Mouse (Mus musculus) cerebellum, adult 2 months (tissue): ENCODE measurements at regions not wholly inside any gene's neighbourhood (a gene's known extent, or its start where the extent isn't known, plus 50 kb on each side); places are given as distances from the start of the nearest gene placed in this dataset.

ENCODE experiments used
- CTCF ChIP-seq: fragments of 200-500 bp; IDR thresholded peaks from 2 replicates; pipeline ENCODE4 v1.5.1; 2011; ENCODE audit warnings: low read depth, mild to moderate bottlenecking, control low read depth, low read length, moderate library complexity, borderline replicate concordance; ENCODE audit not compliant: insufficient read depth
- POLR2A ChIP-seq: fragments of 200-500 bp; IDR thresholded peaks from 2 replicates; pipeline ENCODE4 v1.6.1; 2011; ENCODE audit warnings: low read length, control low read depth, borderline replicate concordance; ENCODE audit not compliant: insufficient read depth

DNA sequence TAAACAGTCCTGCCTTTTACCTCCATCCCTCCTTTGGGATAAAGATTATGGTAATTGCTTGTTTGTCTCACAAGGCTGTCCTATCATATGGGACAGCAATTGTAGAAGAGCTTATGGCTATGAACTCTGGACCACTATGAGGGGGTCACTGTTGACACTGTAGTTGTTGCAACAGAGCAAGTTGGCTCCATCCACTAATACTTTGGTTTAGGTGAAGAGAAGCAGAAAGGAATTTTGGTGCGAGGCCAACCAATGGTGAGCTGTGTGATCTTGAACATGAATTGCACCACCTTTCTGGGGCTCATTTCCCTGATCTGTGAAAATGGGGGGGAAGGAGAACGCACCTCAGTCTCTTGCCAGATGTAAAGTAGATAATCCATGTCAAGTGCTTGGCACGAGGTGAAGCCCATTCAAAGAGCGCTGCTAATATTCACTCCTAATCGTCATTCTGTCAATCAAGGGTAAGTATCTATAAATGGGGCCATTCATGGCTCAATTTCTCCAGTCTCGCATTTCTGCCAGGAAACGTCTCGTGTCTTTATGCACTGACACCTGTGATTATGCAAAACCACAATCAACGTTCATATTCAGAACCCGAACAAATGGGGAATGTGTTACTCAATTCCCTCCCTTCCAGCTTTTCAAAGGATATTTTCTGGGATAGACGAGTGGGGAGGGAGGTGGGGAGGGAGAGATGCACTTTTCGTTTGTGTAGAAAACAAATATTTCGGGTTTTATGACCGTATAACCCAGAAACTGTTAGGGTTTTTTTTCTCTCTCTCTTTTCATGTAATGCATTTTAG, 133.3 kb upstream of the Jun start:
- TF ChIP-seq POLR2A (no peak), CTCF (no peak)
